Mouse (Mus musculus): ENCODE results near the gene Cftr. TPM values are rescaled to one million over a fixed set of nuclear protein-coding genes. Genes with fewer than 3 reads are reported as not detected.

Cftr gene
- polyA plus RNA-seq, 1 experiment from 2014 or later, result not detected

- H3K4me2 ChIP-seq, result no peak overlapping the region
- DNase-seq (ENCODE audit: low spot score, missing footprints), result no peak
- H3K36me3 ChIP-seq (ENCODE audit: control insufficient read depth, insufficient read depth, low read length), result no peaks in the 10 kb centered on the region
- no peaks in the 10 kb centered on the region for H3K4me1 ChIP-seq (ENCODE audit: control insufficient read depth, insufficient read depth, low read length)
- H3K9ac ChIP-seq (ENCODE audit: low read length), result no peak overlapping the region
- H3K27ac ChIP-seq (ENCODE audit: low read depth, low read length), result no peak overlapping the region
- no peak for ATAC-seq (ENCODE audit: low FRiP score)
- no peaks in the 10 kb centered on the region for H3K27me3 ChIP-seq (ENCODE audit: control insufficient read depth, insufficient read depth, low read length)
- WGBS, result 70% methylated on average over 3 of the region's 3 CpGs
- no peak overlapping the region for H3K4me3 ChIP-seq (ENCODE audit: low read depth, low read length)
- no peaks in the 10 kb centered on the region for H3K9me3 ChIP-seq (ENCODE audit: control insufficient read depth, low read length)
Observed at GRCm38 (mm10) chr6:18349153-18349858, 178.8 kb downstream of the Cftr start.

- no peak overlapping the region for H3K27ac ChIP-seq (ENCODE audit: low read depth, low read length)
- H3K4me3 ChIP-seq (ENCODE audit: low read depth, low read length), result no peak overlapping the region
- DNase-seq (ENCODE audit: low spot score, missing footprints) (no peak), ATAC-seq (ENCODE audit: low FRiP score) (no peak)
- H3K9me3 ChIP-seq (ENCODE audit: control insufficient read depth, low read length), result no peaks in the 10 kb centered on the region
- no peak overlapping the region for H3K4me2 ChIP-seq
- no peaks in the 10 kb centered on the region for H3K36me3 ChIP-seq (ENCODE audit: control insufficient read depth, insufficient read depth, low read length)
- no peak overlapping the region for H3K9ac ChIP-seq (ENCODE audit: low read length)
- H3K27me3 ChIP-seq (ENCODE audit: control insufficient read depth, insufficient read depth, low read length), result no peaks in the 10 kb centered on the region
- 77% methylated on average over 1 of the region's 1 CpGs for WGBS
- no peaks in the 10 kb centered on the region for H3K4me1 ChIP-seq (ENCODE audit: control insufficient read depth, insufficient read depth, low read length)
Observed at GRCm38 (mm10) chr6:18360154-18360553, 189.7 kb downstream of the Cftr start.

- DNase-seq (ENCODE audit: low spot score, missing footprints) (no peak), ATAC-seq (ENCODE audit: low FRiP score) (no peak)
- H3K9ac ChIP-seq (ENCODE audit: low read length), result no peak overlapping the region
- H3K4me1 ChIP-seq (ENCODE audit: control insufficient read depth, insufficient read depth, low read length), result no peaks in the 10 kb centered on the region
- no peaks in the 10 kb centered on the region for H3K27me3 ChIP-seq (ENCODE audit: control insufficient read depth, insufficient read depth, low read length)
- H3K4me3 ChIP-seq (ENCODE audit: low read depth, low read length), result no peak overlapping the region
- H3K27ac ChIP-seq (ENCODE audit: low read depth, low read length), result no peak overlapping the region
- no peak overlapping the region for H3K4me2 ChIP-seq
- no peaks in the 10 kb centered on the region for H3K36me3 ChIP-seq (ENCODE audit: control insufficient read depth, insufficient read depth, low read length)
- no peaks in the 10 kb centered on the region for H3K9me3 ChIP-seq (ENCODE audit: control insufficient read depth, low read length)
Observed at GRCm38 (mm10) chr6:18360955-18361354, 190.5 kb downstream of the Cftr start.

- no peak for DNase-seq (ENCODE audit: low spot score, missing footprints)
- no peak overlapping the region for H3K27ac ChIP-seq (ENCODE audit: low read depth, low read length)
- H3K4me1 ChIP-seq (ENCODE audit: control insufficient read depth, insufficient read depth, low read length), result no peaks in the 10 kb centered on the region
- no peaks in the 10 kb centered on the region for H3K36me3 ChIP-seq (ENCODE audit: control insufficient read depth, insufficient read depth, low read length)
- H3K27me3 ChIP-seq (ENCODE audit: control insufficient read depth, insufficient read depth, low read length), result no peaks in the 10 kb centered on the region
- H3K4me2 ChIP-seq, result no peak overlapping the region
- H3K9ac ChIP-seq (ENCODE audit: low read length), result no peak overlapping the region
- H3K4me3 ChIP-seq (ENCODE audit: low read depth, low read length), result no peak overlapping the region
- WGBS, result 86% methylated on average over 5 of the region's 5 CpGs
- H3K9me3 ChIP-seq (ENCODE audit: control insufficient read depth, low read length), result no peaks in the 10 kb centered on the region
- ATAC-seq (ENCODE audit: low FRiP score), result no peak
Observed at GRCm38 (mm10) chr6:18362232-18362631, 191.7 kb downstream of the Cftr start.

- Histone ChIP-seq H3K4me3 (ENCODE audit: low read depth, low read length) (no peak overlapping the region), H3K27ac (ENCODE audit: low read depth, low read length) (no peak overlapping the region), H3K27me3 (ENCODE audit: control insufficient read depth, insufficient read depth, low read length) (no peaks in the 10 kb centered on the region), H3K36me3 (ENCODE audit: control insufficient read depth, insufficient read depth, low read length) (no peaks in the 10 kb centered on the region), H3K9me3 (ENCODE audit: control insufficient read depth, low read length) (no peaks in the 10 kb centered on the region), H3K9ac (ENCODE audit: low read length) (no peak overlapping the region), H3K4me1 (ENCODE audit: control insufficient read depth, insufficient read depth, low read length) (no peaks in the 10 kb centered on the region), H3K4me2 (no peak overlapping the region)
- DNase-seq (ENCODE audit: low spot score, missing footprints) (no peak), ATAC-seq (ENCODE audit: low FRiP score) (no peak)
- 49% methylated on average over 3 of the region's 3 CpGs for WGBS
Observed at GRCm38 (mm10) chr6:18369054-18369453, 198.6 kb downstream of the Cftr start.

- ATAC-seq (ENCODE audit: low FRiP score), result no peak
- 89% methylated on average over 4 of the region's 4 CpGs for WGBS
Observed at GRCm38 (mm10) chr6:18369723-18370122, 199.2 kb downstream of the Cftr start.

More at GRCm38 (mm10) chr6:18369723-18370122, 199.2 kb downstream of the Cftr start:
- no peaks in the 10 kb centered on the region for H3K4me1 ChIP-seq (ENCODE audit: control insufficient read depth, insufficient read depth, low read length)
- no peak overlapping the region for H3K27ac ChIP-seq (ENCODE audit: low read depth, low read length)
- H3K36me3 ChIP-seq (ENCODE audit: control insufficient read depth, insufficient read depth, low read length), result no peaks in the 10 kb centered on the region
- no peak overlapping the region for H3K4me2 ChIP-seq
- no peaks in the 10 kb centered on the region for H3K27me3 ChIP-seq (ENCODE audit: control insufficient read depth, insufficient read depth, low read length)
- H3K9me3 ChIP-seq (ENCODE audit: control insufficient read depth, low read length), result no peaks in the 10 kb centered on the region
- no peak overlapping the region for H3K9ac ChIP-seq (ENCODE audit: low read length)
- H3K4me3 ChIP-seq (ENCODE audit: low read depth, low read length), result no peak overlapping the region
- DNase-seq (ENCODE audit: low spot score, missing footprints), result no peak

Other genes starting within 250 kb of the Cftr start
- gene Wnt2, start 140.1 kb upstream of the Cftr start, polyA plus RNA-seq (2014; fragmentation: Nextera tagmentation; extraction: Ambion mirVana), result 0.41 TPM in 2 replicates
- gene Asz1, start 61.6 kb upstream of the Cftr start, polyA plus RNA-seq (2014; fragmentation: Nextera tagmentation; extraction: Ambion mirVana), result not detected in 2 replicates

Measured in midbrain, embryonic 11.5 days (tissue).